Mouse (Mus musculus): Measurements from ENCODE around the gene Gnptg.

DNA sequence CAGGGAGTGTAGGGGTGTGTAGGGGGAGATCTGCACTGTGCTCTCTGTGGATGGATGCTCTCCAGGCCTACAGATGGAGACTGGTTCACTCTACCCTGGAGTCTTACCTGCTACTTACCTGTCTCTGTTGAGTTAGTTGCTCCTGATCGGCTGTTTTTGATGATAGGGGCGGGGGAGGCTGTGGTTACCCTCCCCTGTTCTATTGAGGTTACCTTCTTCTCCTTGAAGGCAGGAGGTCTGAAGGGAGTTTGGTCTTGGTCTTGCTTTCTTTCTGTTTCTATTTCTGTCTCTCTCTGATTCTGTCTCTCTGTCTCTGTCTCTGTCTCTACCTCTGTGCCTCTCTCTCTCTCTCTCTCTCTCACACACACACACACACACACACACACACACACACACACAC, 15.2 kb upstream of the Gnptg start:
- TF ChIP-seq POLR2A (IDR thresholded peaks at IDR 0.05; ENCODE audit: low read depth, low read length), result no peak
- TF ChIP-seq CTCF (conservative IDR thresholded peaks at IDR 0.05; ENCODE audit: insufficient read depth, insufficient read length, low read depth, low read length), result no peak
